Mouse (Mus musculus): ENCODE measurements at regions not wholly inside any gene's neighbourhood (a gene's known extent, or its start where the extent isn't known, plus 50 kb on each side); places are given as distances from the start of the nearest gene placed in this dataset.
A peak's percentile ranks its signal among the peaks of the same experiment; 100 is the strongest.

DNA sequence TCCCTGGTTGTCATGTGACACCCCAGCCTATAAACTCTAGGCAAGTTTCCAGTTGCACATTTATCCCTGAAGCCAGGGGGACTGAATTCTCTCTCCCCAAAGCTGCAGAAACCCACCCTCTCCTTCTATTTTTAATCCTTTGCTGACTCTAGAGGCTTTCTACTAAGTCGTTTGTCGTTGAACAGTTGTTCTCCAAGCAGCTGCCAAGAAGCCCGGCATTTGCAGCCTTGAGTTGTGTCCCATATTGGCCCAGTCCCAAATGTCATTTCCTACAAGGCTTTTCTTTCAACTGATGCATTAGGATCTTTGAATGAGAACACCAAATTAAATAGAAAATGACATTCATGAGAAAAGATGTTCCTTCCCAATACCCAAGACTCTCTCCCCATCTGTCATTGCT, 318.2 kb upstream of the Mon1b start:
- H3K9ac ChIP-seq (ENCODE audit: low read depth, low read length) = no peak overlapping the region
- 37% methylated on average over 3 of the region's 3 CpGs for WGBS

DNA sequence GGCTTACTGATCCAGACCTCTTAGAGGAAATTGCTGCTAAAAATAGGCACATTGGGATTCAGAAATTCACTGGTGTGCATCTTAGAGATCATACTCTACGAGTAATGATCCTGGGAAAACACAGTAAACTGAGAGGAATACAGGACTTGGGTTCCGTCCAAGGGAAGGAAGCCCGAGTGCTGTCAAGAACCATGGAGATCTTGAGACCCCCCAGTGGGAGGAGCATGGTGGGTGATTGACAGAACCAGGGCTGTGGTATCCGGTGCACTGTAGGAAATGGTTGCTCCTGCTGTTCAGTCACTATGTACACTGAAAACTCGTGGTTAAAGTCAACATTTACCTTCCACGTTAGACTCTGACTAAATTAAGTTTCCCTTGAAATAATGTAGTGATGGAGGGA, 303.8 kb upstream of the Mon1b start:
- H3K27ac ChIP-seq = no peak overlapping the region
- WGBS = 45% methylated on average over 6 of the region's 6 CpGs
- no peaks in the 10 kb centered on the region for H3K9me3 ChIP-seq (replicated peaks; ENCODE audit: low read length)
- no peaks in the 10 kb centered on the region for H3K4me1 ChIP-seq (replicated peaks; ENCODE audit: insufficient read depth, low read length)
- H3K4me2 ChIP-seq (ENCODE audit: low read length) = no peak overlapping the region
- DNase-seq (ENCODE audit: low spot score) = no peak
- no peak overlapping the region for H3K9ac ChIP-seq (ENCODE audit: low read depth, low read length)
- no peaks in the 10 kb centered on the region for H3K36me3 ChIP-seq (ENCODE audit: insufficient read depth, low read length)
- no peak overlapping the region for H3K4me3 ChIP-seq (replicated peaks; ENCODE audit: low read depth, low read length)
- no peak for TF ChIP-seq CTCF (IDR thresholded peaks at IDR 0.05; ENCODE audit: low read depth)
- H3K27me3 ChIP-seq (ENCODE audit: insufficient read depth, low read length) = no peaks in the 10 kb centered on the region
- ATAC-seq (replicated peaks; ENCODE audit: low FRiP score, low read depth) = no peak

More for the DNA sequence above, 318.2 kb upstream of the Mon1b start:
- Histone ChIP-seq H3K4me3 (replicated peaks; ENCODE audit: low read depth, low read length) (no peak overlapping the region), H3K4me2 (ENCODE audit: low read length) (no peak overlapping the region), H3K9me3 (replicated peaks; ENCODE audit: low read length) (no peaks in the 10 kb centered on the region), H3K27ac (no peak overlapping the region), H3K4me1 (replicated peaks; ENCODE audit: insufficient read depth, low read length) (no peaks in the 10 kb centered on the region), H3K27me3 (ENCODE audit: insufficient read depth, low read length) (no peaks in the 10 kb centered on the region), H3K36me3 (ENCODE audit: insufficient read depth, low read length) (no peaks in the 10 kb centered on the region)
- ATAC-seq (replicated peaks; ENCODE audit: low FRiP score, low read depth) (no peak), DNase-seq (ENCODE audit: low spot score) (peak; percentile 54)
- no peak for TF ChIP-seq CTCF (IDR thresholded peaks at IDR 0.05; ENCODE audit: low read depth)

DNA sequence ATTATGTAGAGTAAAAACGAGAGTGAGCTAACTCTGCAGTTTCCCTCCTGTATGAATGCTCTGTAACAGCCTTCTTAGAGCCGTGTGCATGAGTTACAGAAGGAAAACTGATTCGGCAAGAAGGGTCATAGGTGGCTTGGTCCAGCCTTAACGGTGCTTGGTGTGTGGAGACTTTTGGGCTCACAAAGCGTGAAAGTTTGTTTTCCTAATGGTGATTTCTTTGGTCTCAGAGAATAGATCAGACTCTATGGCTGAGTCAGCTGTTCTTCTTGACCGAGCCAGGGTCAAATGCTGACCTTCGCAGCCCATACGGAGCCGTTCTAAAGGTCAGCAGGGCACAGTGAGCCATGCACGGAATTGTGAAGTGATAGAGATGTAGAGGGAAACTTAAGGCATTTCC, 294.1 kb upstream of the Mon1b start:
- ATAC-seq (replicated peaks; ENCODE audit: low FRiP score, low read depth) (no peak), DNase-seq (ENCODE audit: low spot score) (peak; percentile 7)
- Histone ChIP-seq H3K36me3 (ENCODE audit: insufficient read depth, low read length) (no peaks in the 10 kb centered on the region), H3K4me1 (replicated peaks; ENCODE audit: insufficient read depth, low read length) (no peaks in the 10 kb centered on the region), H3K27me3 (ENCODE audit: insufficient read depth, low read length) (no peaks in the 10 kb centered on the region), H3K27ac (no peak overlapping the region), H3K4me3 (replicated peaks; ENCODE audit: low read depth, low read length) (no peak overlapping the region), H3K4me2 (ENCODE audit: low read length) (no peak overlapping the region), H3K9me3 (replicated peaks; ENCODE audit: low read length) (no peaks in the 10 kb centered on the region), H3K9ac (ENCODE audit: low read depth, low read length) (no peak overlapping the region)
- TF ChIP-seq CTCF (IDR thresholded peaks at IDR 0.05; ENCODE audit: low read depth) = no peak
- 21% methylated on average over 10 of the region's 10 CpGs for WGBS

DNA sequence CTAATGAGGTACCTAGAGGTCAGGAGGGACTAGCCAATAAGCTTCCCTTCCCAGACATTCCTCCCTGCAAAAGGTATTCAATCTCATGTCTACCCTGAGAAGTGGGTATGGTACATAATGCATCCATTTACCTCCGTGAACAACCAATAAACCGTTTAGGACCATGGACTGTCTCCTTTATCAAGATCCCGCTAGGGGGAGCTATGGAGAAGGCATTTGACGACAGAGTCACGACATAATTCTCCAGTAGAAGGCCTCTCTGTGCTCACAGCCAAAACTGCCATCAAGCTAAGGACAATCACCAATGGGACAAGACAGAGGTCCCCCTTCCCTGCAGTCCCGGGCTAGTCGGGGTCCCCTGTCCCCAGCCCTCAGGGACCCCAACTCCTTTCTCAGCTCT, 273.5 kb upstream of the Mon1b start:
- Histone ChIP-seq H3K4me1 (replicated peaks; ENCODE audit: insufficient read depth, low read length) (no peaks in the 10 kb centered on the region), H3K27me3 (ENCODE audit: insufficient read depth, low read length) (no peaks in the 10 kb centered on the region), H3K36me3 (ENCODE audit: insufficient read depth, low read length) (no peaks in the 10 kb centered on the region), H3K9ac (ENCODE audit: low read depth, low read length) (no peak overlapping the region), H3K4me2 (ENCODE audit: low read length) (no peak overlapping the region), H3K9me3 (replicated peaks; ENCODE audit: low read length) (no peaks in the 10 kb centered on the region), H3K27ac (no peak overlapping the region), H3K4me3 (replicated peaks; ENCODE audit: low read depth, low read length) (no peak overlapping the region)
- ATAC-seq (replicated peaks; ENCODE audit: low FRiP score, low read depth) (no peak), DNase-seq (ENCODE audit: low spot score) (no peak)
- peak; percentile 25; the same call in 1 of the 2 replicates for TF ChIP-seq CTCF (IDR thresholded peaks at IDR 0.05; ENCODE audit: low read depth)
- WGBS = 61% methylated on average over 7 of the region's 7 CpGs

DNA sequence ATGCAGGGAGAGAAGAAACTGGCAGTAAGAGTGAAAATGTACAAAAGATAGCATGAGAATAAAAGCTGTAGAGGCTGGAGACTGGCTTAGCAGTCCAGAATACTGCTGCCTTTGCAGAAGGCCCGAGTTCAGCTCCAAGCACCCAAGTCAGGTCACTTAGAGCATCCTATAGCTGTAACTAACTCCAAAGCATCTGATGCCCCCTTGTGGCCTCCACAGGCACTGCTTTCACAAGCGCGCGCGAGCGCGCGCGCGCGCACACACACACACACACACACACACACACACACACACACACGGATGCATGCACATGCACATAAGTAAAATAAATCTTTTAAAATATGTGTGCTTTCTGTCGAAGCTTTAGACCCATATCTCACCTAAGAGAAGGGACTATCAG, 271.2 kb upstream of the Mon1b start:
- no peak overlapping the region for H3K9ac ChIP-seq (ENCODE audit: low read depth, low read length)
- H3K4me1 ChIP-seq (replicated peaks; ENCODE audit: insufficient read depth, low read length) = no peaks in the 10 kb centered on the region
- H3K36me3 ChIP-seq (ENCODE audit: insufficient read depth, low read length) = no peaks in the 10 kb centered on the region
- no peak overlapping the region for H3K4me3 ChIP-seq (replicated peaks; ENCODE audit: low read depth, low read length)
- no peaks in the 10 kb centered on the region for H3K27me3 ChIP-seq (ENCODE audit: insufficient read depth, low read length)
- no peak for DNase-seq (ENCODE audit: low spot score)
- H3K4me2 ChIP-seq (ENCODE audit: low read length) = no peak overlapping the region
- 92% methylated on average over 13 of the region's 13 CpGs for WGBS
- 0 out of 2 replicates have a peak, but pooled peaks have one; percentile 5 for TF ChIP-seq CTCF (IDR thresholded peaks at IDR 0.05; ENCODE audit: low read depth)
- ATAC-seq (replicated peaks; ENCODE audit: low FRiP score, low read depth) = no peak
- no peaks in the 10 kb centered on the region for H3K9me3 ChIP-seq (replicated peaks; ENCODE audit: low read length)
- H3K27ac ChIP-seq = no peak overlapping the region

DNA sequence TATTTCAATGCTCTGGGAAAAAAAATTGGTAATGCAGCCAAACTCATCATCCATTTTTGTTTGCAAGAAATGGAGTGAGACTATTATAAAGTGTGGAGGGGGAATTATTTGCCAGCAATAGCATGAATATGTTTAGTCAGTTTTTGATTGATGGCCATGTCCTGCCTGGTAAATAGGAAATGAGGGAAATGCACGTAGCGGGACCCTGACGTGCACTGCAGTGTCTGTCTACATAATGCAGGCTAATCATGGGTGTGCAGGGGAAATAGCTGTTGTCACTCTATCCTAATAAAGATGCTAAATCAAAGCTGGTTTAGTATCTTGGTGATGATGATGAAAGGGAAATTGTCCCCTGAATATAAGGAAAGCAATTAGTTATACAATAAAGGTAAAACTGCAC, 251.9 kb upstream of the Mon1b start:
- Histone ChIP-seq H3K27me3 (ENCODE audit: insufficient read depth, low read length) (no peaks in the 10 kb centered on the region), H3K4me2 (ENCODE audit: low read length) (no peak overlapping the region), H3K4me1 (replicated peaks; ENCODE audit: insufficient read depth, low read length) (no peaks in the 10 kb centered on the region), H3K9ac (ENCODE audit: low read depth, low read length) (no peak overlapping the region), H3K9me3 (replicated peaks; ENCODE audit: low read length) (no peaks in the 10 kb centered on the region), H3K27ac (no peak overlapping the region), H3K36me3 (ENCODE audit: insufficient read depth, low read length) (no peaks in the 10 kb centered on the region), H3K4me3 (replicated peaks; ENCODE audit: low read depth, low read length) (no peak overlapping the region)
- 32% methylated on average over 3 of the region's 3 CpGs for WGBS
- ATAC-seq (replicated peaks; ENCODE audit: low FRiP score, low read depth) = no peak
- DNase-seq (ENCODE audit: low spot score) = peak; percentile 4
- no peak for TF ChIP-seq CTCF (IDR thresholded peaks at IDR 0.05; ENCODE audit: low read depth)

DNA sequence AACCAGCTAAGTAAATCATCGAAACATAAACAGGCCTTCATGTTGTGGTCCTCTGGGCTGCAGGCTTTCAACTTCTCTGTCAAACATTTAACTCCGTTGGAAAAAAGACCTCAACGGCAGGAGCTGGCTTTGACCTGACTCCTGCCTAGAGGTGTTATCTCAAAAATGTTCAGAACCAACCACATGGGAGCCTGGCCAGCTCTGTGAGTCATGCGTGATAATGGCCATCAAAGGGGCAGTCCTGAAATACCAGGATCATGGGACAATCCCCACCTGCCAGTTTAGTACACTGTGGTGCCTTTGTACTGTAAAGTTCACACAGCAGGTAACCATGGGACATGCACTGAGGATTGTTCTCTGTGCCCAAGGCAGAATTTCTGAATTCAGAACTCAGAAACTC, 251.4 kb upstream of the Mon1b start:
- Histone ChIP-seq H3K4me3 (replicated peaks; ENCODE audit: low read depth, low read length) (no peak overlapping the region), H3K4me2 (ENCODE audit: low read length) (no peak overlapping the region), H3K36me3 (ENCODE audit: insufficient read depth, low read length) (no peaks in the 10 kb centered on the region), H3K4me1 (replicated peaks; ENCODE audit: insufficient read depth, low read length) (no peaks in the 10 kb centered on the region), H3K9ac (ENCODE audit: low read depth, low read length) (no peak overlapping the region), H3K27ac (no peak overlapping the region), H3K9me3 (replicated peaks; ENCODE audit: low read length) (no peaks in the 10 kb centered on the region), H3K27me3 (ENCODE audit: insufficient read depth, low read length) (no peaks in the 10 kb centered on the region)
- DNase-seq (ENCODE audit: low spot score) = peak; percentile 25
- WGBS = 27% methylated on average over 4 of the region's 4 CpGs
- ATAC-seq (replicated peaks; ENCODE audit: low FRiP score, low read depth) = 0 out of 2 replicates have a peak, but pooled peaks have one; percentile 43
- TF ChIP-seq CTCF (IDR thresholded peaks at IDR 0.05; ENCODE audit: low read depth) = no peak
